ENCODE assay signal across 7 mouse cellular contexts in genomic region chr15:7398609-7399540, GRCm38 (mm10). TPM values are rescaled to one million over a fixed set of nuclear protein-coding genes. Genes with fewer than 3 reads are reported as not detected.
DNase-seq lines count a peak whose midpoint lies in the region; ATAC-seq and TF ChIP-seq lines count a peak whose summit lies in the region.

No protein-coding gene starts in this region.

- peaks cover 40% of the 10 kb centered on the region for H3K27me3 ChIP-seq in hindbrain, embryonic 10.5 days (ENCODE audit: insufficient read depth, poor library complexity, severe bottlenecking)
- no peaks in the 10 kb centered on the region for H3K27me3 ChIP-seq in lung, embryonic 14.5 days (ENCODE audit: insufficient read depth, low read length)
- H3K27me3 ChIP-seq in small intestine, adult 2 months (ENCODE audit: control insufficient read depth, insufficient read depth, low read length) = peaks cover 16% of the 10 kb centered on the region

- peak overlapping the region; percentile 59 for H3K4me3 ChIP-seq in hindbrain, embryonic 10.5 days
- H3K4me3 ChIP-seq in lung, embryonic 14.5 days (ENCODE audit: low read depth, low read length) = peak overlapping the region; percentile 61
- peak overlapping the region; percentile 64 for H3K4me3 ChIP-seq in small intestine, adult 2 months (ENCODE audit: low read depth, low read length)

- peak overlapping the region; percentile 85 for H3K27ac ChIP-seq in hindbrain, embryonic 10.5 days
- peak overlapping the region; percentile 58; the same call in 1 of the 2 replicates for H3K27ac ChIP-seq in lung, embryonic 14.5 days (ENCODE audit: low read depth)
- H3K27ac ChIP-seq in small intestine, adult 2 months (ENCODE audit: insufficient read depth, low read depth, low read length) = no peak overlapping the region

- H3K4me1 ChIP-seq in hindbrain, embryonic 10.5 days (replicated peaks) = peaks cover 18% of the 10 kb centered on the region
- peaks cover 6% of the 10 kb centered on the region; the same call in 1 of the 2 replicates for H3K4me1 ChIP-seq in lung, embryonic 14.5 days (ENCODE audit: insufficient read depth)
- peaks cover 7% of the 10 kb centered on the region; the same call in 1 of the 2 replicates for H3K4me1 ChIP-seq in small intestine, adult 2 months (ENCODE audit: control insufficient read depth, insufficient read depth, insufficient read length, low read length)

- peak overlapping the region; percentile 73 for H3K9ac ChIP-seq in lung, embryonic 14.5 days

- peak; percentile 72 for ATAC-seq in lung, embryonic 14.5 days (ENCODE audit: insufficient read depth)
- no peak for ATAC-seq in megakaryocyte, adult 5-6 weeks (ENCODE audit: poor library complexity, severe bottlenecking)

- H3K9me3 ChIP-seq in hindbrain, embryonic 10.5 days = no peaks in the 10 kb centered on the region
- H3K9me3 ChIP-seq in lung, embryonic 14.5 days (ENCODE audit: low read depth, low read length) = no peaks in the 10 kb centered on the region

- TF ChIP-seq POLR2A in small intestine, adult 2 months (IDR thresholded peaks at IDR 0.05; ENCODE audit: low read depth, low read length) = no peak

- DNase-seq in ZHBTc4 (ENCODE audit: low read depth, low spot score) = peak; percentile 51
- peak; percentile 32 for DNase-seq in embryo, embryonic 11 days
- DNase-seq in hindbrain, embryonic 10.5 days (ENCODE audit: low spot score) = no peak
- DNase-seq in lung, embryonic 14.5 days = peak; percentile 60
- no peak for DNase-seq in spleen, postnatal 14 days (ENCODE audit: low spot score in 2 of 2)

- no peak for TF ChIP-seq CTCF in lung, embryonic 14.5 days (IDR thresholded peaks at IDR 0.05; ENCODE audit: low read depth)
- no peak for TF ChIP-seq CTCF in small intestine, adult 2 months (IDR thresholded peaks at IDR 0.05; ENCODE audit: extremely low read depth, insufficient read length, insufficient replicate concordance, low read depth, low read length)

- 2% methylated on average over 17 of the region's 17 CpGs for WGBS in hindbrain, embryonic 10.5 days
- WGBS in lung, embryonic 14.5 days = 3% methylated on average over 17 of the region's 17 CpGs
- WGBS in small intestine, adult 2 months = 8% methylated on average over 17 of the region's 17 CpGs

- H3K36me3 ChIP-seq in hindbrain, embryonic 10.5 days = no peaks in the 10 kb centered on the region
- no peaks in the 10 kb centered on the region for H3K36me3 ChIP-seq in lung, embryonic 14.5 days (ENCODE audit: insufficient read depth)
- no peaks in the 10 kb centered on the region for H3K36me3 ChIP-seq in small intestine, adult 2 months (ENCODE audit: control insufficient read depth, insufficient read depth, low read length)

- peak overlapping the region; percentile 95 for H3K4me2 ChIP-seq in lung, embryonic 14.5 days

RNA-seq across cellular contexts. Expression of gene Egflam, which starts 0.7 kb away (rescaled TPM):
- 12.8 and 18.1 TPM in 2 replicates for polyA plus RNA-seq in hindbrain, embryonic 10.5 days (2016; fragmentation: Nextera tagmentation; extraction: Ambion mirVana)
- polyA plus RNA-seq in lung, embryonic 14.5 days (2014; fragmentation: Nextera tagmentation; extraction: Ambion mirVana) = 17.7 and 18.0 TPM in 2 replicates
- 0.77 and 1.3 TPM in 2 replicates for polyA plus RNA-seq in small intestine, adult 2 months (2012; rRNA removed)
- not detected in 2 replicates for total RNA-seq in megakaryocyte, adult 5-6 weeks (2015)
- total RNA-seq in megakaryocyte, adult 5-6 weeks (2017) = not detected in 2 replicates

Comparison
In these comparisons a context has a peak if more than half of its experiments do, and no peak if none do; other contexts are left out.
1. DNase-seq: peak in ZHBTc4 (single experiment), embryo, embryonic 11 days (single experiment) and lung, embryonic 14.5 days (single experiment); none in hindbrain, embryonic 10.5 days (single experiment) and spleen, postnatal 14 days (0 of 2).
2. Peak in every context shown above with its lines, with median percentiles within 50 percentile points of each other: H3K4me3 ChIP-seq.